Mouse (Mus musculus) thymus, adult 18-20 months (tissue): Measurements from ENCODE around the gene Il12rb1.
"Not testable (repeated sequence)": the region's sequence is repeated elsewhere in the genome, so short reads cannot be mapped to it uniquely, and the experiment has no call there.

Experiments used
- DNase-seq, 2 experiments: peaks; one replicate each; pipeline ENCODE4 v3.0.0; 2022; ENCODE audit warnings: mixed read lengths in 2 of 2

The Il12rb1 gene

GRCm38 (mm10) chr8:70801830-70802229, 6.4 kb upstream of the Il12rb1 start:
- DNase-seq = no peak

GRCm38 (mm10) chr8:70802786-70803510, 5.3 kb upstream of the Il12rb1 start:
- DNase-seq = no peak

- DNase-seq = peak; percentile 82 to 84
These were observed 4.3 kb upstream of the Il12rb1 start for GRCm38 (mm10) chr8:70803761-70804480.

GRCm38 (mm10) chr8:70804481-70805206, 3.6 kb upstream of the Il12rb1 start, which contains the start of gene Mast3:
Gene Mast3, minus strand, starts transcription at chr8:70805054.
- peak; percentile 79 to 81 for DNase-seq

DNA sequence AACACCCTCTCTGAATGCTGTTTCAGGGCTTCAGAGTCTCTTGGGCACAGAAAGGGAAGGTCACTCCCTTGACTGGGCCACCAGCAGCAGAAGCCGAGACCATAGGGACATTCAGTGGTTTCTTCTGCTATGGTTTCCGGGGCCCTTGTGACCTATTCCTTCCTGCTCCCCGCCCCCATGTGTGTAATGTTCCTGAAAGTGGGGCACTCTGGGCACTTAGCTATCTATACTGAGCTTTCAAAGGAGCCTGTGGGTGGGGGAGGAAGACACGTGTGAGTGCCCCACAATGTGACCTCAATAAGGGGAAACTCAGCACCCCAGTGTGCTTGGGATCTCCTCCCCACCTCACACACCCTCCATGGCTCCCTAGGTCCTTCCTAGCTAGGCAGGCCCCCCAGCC, 1.7 kb upstream of the Il12rb1 start:
- DNase-seq = peak; percentile 73 to 87

- no peak for DNase-seq
These were observed 945 bp upstream of the Il12rb1 start for GRCm38 (mm10) chr8:70807304-70807703.

DNA sequence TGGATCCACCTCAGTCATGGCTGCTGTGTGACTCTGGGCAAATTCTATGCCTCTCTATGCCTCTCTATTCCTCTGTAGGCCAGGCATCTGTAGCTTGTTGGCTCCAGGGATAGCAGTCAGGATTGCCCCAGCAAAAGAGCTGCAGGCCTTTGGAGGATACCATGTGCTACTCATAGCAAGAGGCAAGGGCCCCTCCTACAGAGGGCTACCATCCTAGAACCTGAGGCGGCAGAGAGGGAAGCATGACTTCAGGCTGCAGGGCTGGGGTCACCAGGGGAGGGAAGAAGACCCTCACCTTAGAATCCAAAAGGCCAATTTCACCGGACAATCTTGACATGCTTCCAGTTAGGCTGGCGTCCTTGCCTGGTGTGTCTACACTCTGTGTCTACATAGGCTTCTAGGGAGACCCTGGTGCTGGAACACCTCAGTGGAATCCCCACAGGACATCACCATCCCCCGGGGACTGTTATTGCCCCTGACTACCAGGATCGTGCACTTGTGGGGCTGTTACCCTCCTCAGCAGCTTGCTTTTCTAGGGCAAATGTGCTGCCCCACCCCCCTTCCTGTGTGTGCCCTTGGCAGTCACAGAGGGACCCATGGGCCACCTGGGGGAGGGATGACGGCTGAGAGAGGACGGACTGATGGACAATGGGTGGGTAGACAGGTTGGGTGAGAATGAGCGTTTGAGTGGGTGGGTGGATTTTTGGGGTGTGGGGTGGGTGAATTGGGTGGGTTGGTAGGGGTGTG, 879 bp downstream of the Il12rb1 start:
- peak; percentile 69 to 80 for DNase-seq

DNA sequence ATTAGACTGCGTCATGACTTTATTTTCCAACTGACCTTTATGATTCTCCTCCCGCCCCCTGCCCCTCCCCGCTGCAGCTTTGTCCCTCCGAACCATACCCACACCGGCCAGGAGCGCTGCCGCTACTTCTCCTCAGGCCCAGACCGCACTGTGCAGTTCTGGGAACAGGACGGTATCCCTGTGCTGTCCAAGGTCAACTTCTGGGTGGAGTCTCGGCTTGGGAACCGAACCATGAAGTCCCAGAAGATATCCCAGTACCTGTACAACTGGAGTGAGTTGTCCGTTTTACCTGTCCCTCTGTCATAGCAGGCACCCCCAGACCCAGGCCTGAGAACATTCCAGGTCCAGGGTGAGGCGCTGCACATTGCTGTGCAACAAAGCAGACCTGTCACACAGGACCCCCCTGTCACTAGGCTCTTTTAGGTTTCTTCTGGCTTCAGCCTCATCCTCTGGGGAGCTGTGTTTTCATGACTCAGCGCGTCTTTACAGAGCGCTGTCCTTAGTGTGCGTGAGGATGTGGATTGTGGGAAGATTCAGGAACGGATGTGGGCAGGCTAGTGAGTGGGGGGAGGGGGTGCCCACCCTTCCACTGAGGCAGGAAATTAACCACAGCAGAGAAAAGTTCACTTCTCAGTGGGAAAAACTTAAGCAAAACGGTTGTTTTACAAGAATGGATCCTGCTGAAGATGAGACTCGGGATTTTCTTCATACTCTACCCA, 2.9 kb downstream of the Il12rb1 start:
- DNase-seq = peak; percentile 66 to 80

GRCm38 (mm10) chr8:70812055-70812454, 3.8 kb downstream of the Il12rb1 start:
- no peak for DNase-seq

DNA sequence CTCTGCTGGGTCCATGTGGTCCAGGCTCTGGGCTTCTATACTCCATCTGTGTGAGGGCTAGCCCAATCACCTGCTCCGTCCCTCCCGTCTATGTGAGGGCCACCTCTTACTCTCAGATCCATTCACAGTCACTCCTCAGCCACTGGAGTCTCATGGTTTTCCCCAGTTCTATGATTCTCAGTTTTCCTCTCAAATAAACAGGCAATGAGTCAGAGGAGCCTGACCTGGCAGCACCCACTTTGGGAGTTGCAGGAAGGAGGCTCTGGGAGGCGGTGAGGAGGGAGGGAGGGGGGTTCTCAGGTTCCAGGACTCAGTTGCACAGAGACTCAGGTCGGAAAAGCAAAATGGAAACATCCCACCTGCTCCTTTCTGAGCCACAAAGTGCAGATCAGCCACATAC, 4.6 kb downstream of the Il12rb1 start:
- DNase-seq = no peak

- DNase-seq = no peak
These were observed 8.4 kb downstream of the Il12rb1 start for GRCm38 (mm10) chr8:70816679-70817078.

DNA sequence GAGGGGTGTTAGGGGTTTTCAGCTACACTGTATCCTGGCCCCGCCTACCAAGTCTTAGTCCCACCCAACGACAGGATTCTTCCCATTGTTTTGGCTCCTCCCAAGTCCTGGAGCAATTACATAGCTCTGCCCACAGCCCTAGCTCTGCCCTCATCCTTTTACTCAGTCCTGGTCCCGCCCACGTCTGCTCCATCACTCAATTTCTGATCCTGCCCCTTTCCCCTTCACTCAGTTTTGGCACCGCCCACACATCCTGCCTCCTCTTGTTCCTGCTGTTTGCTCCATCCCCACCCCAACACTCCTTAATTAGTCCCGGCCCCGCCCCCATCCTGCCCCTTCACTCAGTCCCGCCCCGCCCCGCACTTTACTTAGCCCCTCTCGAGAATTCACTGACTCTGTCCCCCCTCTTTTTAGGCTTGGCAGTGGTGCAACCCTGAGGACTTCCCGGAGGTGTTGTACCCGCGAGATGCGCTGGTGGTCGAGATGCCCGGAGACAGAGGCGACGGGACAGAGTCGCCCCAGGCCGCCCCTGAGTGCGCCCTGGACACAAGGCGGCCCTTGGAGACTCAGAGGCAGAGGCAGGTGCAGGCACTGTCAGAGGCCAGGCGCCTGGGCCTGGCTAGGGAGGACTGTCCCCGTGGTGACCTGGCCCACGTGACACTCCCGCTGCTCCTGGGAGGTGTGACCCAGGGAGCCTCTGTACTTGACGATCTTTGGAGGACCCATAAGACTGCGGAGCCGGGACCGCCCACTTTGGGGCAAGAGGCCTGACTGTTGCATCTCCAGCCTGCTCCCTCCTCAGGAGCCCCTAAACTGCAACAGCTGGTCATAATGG, 12.1 kb downstream of the Il12rb1 start:
- no peak for DNase-seq

GRCm38 (mm10) chr8:70821399-70821962, 13.2 kb downstream of the Il12rb1 start:
- DNase-seq = peak in 1 of 2 experiments; percentile 42

DNA sequence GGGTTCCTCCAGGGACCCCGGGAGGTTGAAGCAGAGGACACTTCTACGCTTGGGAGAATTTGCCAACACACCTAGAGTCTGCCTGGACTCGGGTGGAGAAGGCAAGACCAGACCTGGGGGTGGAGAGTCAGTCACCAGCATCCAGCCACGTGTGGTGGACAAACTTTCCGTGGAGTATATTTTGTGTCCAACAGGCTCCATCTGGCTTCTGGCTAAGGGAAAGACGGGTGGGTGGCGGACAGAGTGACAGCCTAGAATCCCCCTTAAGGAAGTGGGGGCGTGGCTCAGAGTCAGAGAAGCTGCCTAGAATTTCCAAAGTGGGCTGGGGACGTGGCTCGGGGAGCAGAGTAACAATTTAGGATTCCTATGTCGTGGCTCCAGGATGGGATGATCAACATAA, 13.7 kb downstream of the Il12rb1 start:
- DNase-seq = no peak

GRCm38 (mm10) chr8:70822594-70822993, 14.3 kb downstream of the Il12rb1 start:
- not testable (repeated sequence) for DNase-seq

DNA sequence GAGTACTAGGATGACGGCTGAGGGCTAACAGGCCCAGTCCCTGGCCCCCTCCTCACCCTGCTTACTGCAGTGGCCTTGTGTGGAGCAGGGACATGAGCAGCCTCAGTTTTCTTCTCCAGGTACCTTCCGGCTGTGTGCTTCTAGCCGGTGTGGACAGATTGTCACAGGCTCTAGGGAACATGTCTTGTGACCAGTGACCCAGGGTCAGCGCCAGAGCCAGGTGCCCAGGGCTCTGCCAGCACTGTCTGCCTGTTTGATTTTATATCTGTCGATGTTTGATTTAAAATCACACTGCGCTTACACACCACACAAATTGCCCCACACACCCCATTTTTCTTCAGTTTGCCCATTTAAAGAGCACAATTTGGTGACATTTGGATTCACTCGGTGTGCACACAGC, 15.6 kb downstream of the Il12rb1 start:
- DNase-seq = no peak

GRCm38 (mm10) chr8:70825816-70826215, 17.6 kb downstream of the Il12rb1 start:
- DNase-seq = no peak

- no peak for DNase-seq
These were observed 18.8 kb downstream of the Il12rb1 start for GRCm38 (mm10) chr8:70827010-70827409.

DNA sequence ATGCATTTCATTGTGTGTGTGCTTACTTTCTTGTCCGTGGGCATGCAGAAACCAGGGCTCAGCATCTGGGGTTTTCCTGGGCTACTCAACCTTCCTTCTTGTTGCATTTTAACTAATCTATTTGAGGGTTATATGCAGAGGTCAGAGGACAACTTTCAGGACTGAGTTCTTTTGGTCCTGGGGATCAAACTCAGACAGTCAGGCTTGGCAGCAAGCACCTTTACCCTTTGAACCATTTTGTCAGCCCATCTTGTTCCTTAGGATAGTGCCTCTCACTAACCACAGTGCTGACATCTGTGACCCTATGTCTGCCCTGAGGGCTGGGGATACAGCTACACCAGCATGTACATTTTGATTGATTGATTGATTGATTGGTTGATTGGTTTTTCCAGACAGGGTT, 19.5 kb downstream of the Il12rb1 start:
- DNase-seq = no peak

GRCm38 (mm10) chr8:70831517-70831916, 23.3 kb downstream of the Il12rb1 start:
- DNase-seq = no peak

DNA sequence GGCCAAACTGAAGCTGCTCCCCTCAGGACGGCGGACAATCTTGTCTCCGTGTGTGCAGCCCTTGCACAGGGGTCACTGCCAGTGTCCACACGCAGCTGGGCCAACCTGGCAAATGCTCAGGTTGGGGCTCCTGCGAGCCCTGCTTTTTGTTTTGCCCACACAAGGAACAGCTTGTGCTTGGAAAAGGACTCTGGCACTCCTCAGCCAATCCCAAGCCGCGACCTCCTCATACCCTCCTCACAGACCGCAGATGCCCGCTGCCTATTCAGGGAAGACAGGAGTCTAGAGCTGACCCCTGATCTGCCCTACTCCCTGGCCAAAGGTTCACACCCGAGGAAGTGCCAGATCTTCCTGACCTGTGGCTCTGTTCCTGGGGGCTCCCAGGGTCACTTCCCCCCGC, 24.1 kb downstream of the Il12rb1 start:
- DNase-seq = no peak
